In genomic region chr2:68463801-68464200, GRCm38 (mm10) we compare ENCODE assay signal across 25 mouse cellular contexts.
"Had no signal": no experiment of that assay in that cellular context is flagged by ENCODE, and none has a peak within 500 bp of the region (broad histone marks: within the 10 kb centered on the region; RNA-seq: fewer than 3 reads in every experiment).

No protein-coding gene starts in this region.

- H3K9me3 ChIP-seq: limb, embryonic 10.5 days; limb, embryonic 13.5 days; liver, embryonic 12.5 days; liver, embryonic 15.5 days; lung, embryonic 15.5 days; midbrain, embryonic 10.5 days; neural tube, embryonic 12.5 days; neural tube, embryonic 15.5 days had no signal

- H3K36me3 ChIP-seq: liver, embryonic 12.5 days; liver, embryonic 15.5 days; lung, embryonic 15.5 days had no signal

- H3K4me3 ChIP-seq: layer of hippocampus, adult 2 months; limb, embryonic 10.5 days; limb, embryonic 13.5 days; liver, embryonic 12.5 days; liver, embryonic 15.5 days; lung, embryonic 15.5 days; midbrain, embryonic 10.5 days; neural tube, embryonic 12.5 days; neural tube, embryonic 15.5 days had no signal

- H3K4me2 ChIP-seq: limb, embryonic 13.5 days; liver, embryonic 12.5 days; liver, embryonic 15.5 days; lung, embryonic 15.5 days; neural tube, embryonic 12.5 days; neural tube, embryonic 15.5 days had no signal

- ATAC-seq: liver, embryonic 12.5 days had no signal

- H3K9ac ChIP-seq: limb, embryonic 13.5 days; liver, embryonic 12.5 days; liver, embryonic 15.5 days; lung, embryonic 15.5 days; neural tube, embryonic 12.5 days; neural tube, embryonic 15.5 days had no signal

- DNase-seq: kidney, postnatal 25 days; layer of hippocampus, adult 9-11 months; liver; lung, adult 18-20 months; lung, postnatal 10 days; lung, postnatal 36 days; midbrain, embryonic 14.5 days; right cerebral cortex, adult 18-20 months; right cerebral cortex, postnatal 14 days; right cerebral cortex, postnatal 4 days; thymus, adult 2 months; thymus, postnatal 14 days; thymus, postnatal 4 days had no signal

- H3K4me1 ChIP-seq: liver, embryonic 15.5 days; megakaryocyte, embryonic 14.5 days had no signal

- H3K27me3 ChIP-seq: limb, embryonic 13.5 days; lung, embryonic 15.5 days; neural tube, embryonic 12.5 days; neural tube, embryonic 15.5 days had no signal

- H3K27ac ChIP-seq: kidney, postnatal 0 days; layer of hippocampus, adult 2 months; limb, embryonic 10.5 days; limb, embryonic 13.5 days; liver, embryonic 12.5 days; liver, embryonic 15.5 days; lung, embryonic 15.5 days; midbrain, embryonic 10.5 days; neural tube, embryonic 12.5 days; neural tube, embryonic 15.5 days; stomach, postnatal 0 days had no signal
